Mouse (Mus musculus): ENCODE measurements around the gene 2310034G01Rik.

GRCm38 (mm10) chr19:46347146-46347545 is 3.0 kb downstream of the 2310034G01Rik start:
- TF ChIP-seq POLR2A (IDR thresholded peaks at IDR 0.05; ENCODE audit: low read depth, low read length), result no peak
- TF ChIP-seq CTCF (IDR thresholded peaks at IDR 0.05; ENCODE audit: borderline replicate concordance, insufficient read depth, low read length), result no peak
